Mouse (Mus musculus) thymus, postnatal 36 days (tissue): ENCODE data around the gene Cyp2e1.
A peak's percentile ranks its signal among the peaks of the same experiment; 100 is the strongest.
"Not testable (repeated sequence)": the region's sequence is repeated elsewhere in the genome, so short reads cannot be mapped to it uniquely, and the experiment has no call there.

Experiments used
- DNase-seq, 2 experiments: peaks; one replicate each; pipeline ENCODE4 v3.0.0; 2022; ENCODE audit warnings: mixed read lengths in 2 of 2

The Cyp2e1 gene

DNA sequence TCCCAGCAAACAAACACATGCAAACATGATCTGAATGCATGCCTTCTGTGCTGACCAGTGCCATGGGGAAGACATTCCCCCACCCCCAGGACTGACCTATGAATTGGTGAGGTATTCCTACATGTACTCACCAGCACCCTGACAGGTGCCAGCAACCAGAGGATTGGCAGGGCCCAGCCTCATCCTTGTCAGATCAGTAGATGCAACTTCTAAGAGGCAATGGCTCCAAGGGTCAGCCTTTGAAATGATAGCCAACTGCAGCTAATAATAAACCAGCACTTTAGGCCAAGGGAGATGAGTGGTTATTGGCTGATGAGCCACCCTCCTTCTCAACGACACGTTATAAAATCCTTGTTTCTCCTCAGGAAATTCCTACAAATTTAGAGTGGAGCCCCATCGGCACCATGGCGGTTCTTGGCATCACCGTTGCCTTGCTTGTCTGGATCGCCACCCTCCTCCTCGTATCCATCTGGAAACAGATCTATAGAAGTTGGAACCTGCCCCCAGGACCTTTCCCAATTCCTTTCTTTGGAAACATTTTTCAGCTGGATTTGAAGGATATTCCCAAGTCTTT is at the start of gene Cyp2e1:
Gene Cyp2e1 (plus strand): TSS at position 293 of the 574 bp plus-strand sequence.
- DNase-seq: no peak

DNA sequence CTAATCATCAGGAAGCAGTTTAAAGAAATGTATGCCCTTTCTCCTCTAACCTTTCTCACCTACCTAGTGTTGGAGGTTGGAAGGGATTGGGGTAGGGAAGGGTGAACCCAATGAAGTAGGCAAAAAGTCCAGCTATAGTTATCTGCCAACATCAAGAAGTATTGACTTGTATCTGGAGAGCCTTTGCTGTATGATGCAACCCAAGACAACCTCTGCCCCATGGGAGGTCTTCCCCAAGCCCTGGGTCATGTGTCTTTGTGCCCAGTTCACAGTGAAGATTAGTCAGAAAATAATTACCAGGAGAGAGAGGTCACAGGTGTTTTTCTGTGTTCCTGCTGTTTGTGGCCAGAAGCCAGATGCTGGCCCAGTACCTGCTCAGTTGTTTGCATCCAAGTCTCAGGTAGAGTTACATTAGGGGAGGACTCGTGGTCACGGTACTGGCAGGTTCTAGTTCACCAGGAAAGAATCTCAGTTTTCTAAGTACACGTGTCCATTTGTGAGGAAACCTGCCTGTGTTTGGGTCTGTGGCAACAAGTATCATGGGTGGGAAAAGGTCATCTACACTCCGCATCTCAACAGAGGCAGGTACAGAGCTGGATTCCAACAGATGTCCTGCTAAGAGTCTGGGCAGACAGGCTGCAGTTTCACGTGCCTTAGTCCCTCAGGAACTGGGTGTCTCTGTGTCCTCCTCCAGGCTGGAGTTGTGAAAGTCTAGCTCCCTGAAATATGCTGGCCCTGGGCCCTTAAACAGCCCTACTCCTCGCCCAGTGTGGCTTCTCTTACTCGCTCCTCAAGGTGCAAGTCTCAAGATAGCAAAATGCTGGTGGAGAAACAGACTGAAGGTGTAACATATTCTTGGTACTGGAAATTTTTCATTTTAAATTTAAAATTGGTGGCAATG is 46.1 kb upstream of the Cyp2e1 start:
- DNase-seq: no peak

- no peak for DNase-seq
These were observed 42.4 kb upstream of the Cyp2e1 start for GRCm38 (mm10) chr7:140721095-140721494.

DNA sequence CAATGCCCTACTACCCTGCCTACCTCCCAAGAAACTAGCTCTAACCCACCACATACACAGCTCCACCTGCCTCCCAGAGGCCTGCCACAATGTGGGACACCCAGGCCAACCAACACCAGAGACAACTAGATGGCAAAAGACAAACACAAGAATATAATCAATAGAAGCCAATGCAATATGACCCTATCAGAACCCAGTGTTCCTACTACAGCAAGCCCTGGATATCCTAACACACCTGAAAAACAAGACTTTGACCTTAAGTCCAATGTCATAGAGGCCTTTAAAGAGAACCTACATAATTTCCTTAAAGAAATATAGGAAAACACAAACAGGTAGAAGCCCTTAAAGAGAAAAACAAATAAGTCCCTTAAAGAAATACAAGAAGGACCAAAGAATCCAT is 38.0 kb upstream of the Cyp2e1 start:
- DNase-seq: no peak

- no peak for DNase-seq
These were observed 30.4 kb upstream of the Cyp2e1 start for GRCm38 (mm10) chr7:140733162-140733561.

DNA sequence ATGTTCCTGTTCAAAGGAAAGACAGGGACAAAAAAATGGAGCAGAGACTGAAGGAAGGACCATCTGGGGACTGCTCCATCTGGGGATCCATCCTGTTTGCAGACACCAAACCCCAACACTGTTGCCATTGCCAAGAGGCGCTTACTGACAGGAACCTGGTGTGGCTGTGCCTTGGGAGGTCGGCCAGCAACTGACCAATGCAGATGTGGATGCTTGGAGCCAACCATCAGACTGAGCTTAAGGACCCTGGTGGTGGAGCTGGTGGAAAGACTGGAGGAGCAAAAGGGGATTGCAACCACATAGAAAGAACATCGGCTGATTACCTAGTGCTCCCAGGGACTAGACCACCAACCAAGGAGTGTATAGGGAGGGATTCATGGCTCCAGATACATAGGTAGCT is 16.1 kb upstream of the Cyp2e1 start:
- DNase-seq: no peak

- no peak for DNase-seq
These were observed 15.3 kb upstream of the Cyp2e1 start for GRCm38 (mm10) chr7:140748116-140748826.

GRCm38 (mm10) chr7:140748827-140749160 is 14.7 kb upstream of the Cyp2e1 start:
- no peak for DNase-seq

DNA sequence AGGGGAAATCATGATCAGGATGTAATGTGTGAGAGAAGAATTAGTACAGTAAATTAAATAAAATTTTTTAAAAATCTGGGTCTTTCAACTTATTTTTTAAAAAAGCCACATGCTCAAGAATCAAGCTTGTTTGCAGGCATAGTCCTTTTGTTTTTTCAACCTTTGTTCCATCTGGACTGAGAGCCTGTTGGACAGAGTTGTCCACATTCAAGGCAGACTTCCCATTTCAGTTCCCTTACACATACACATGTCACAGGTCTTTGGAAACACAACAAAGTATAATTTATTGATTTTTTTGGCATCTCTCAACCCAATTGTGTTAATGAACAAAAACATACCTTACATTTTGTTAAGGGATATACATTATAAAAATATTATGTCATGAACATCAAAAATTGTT is 9.0 kb upstream of the Cyp2e1 start:
- DNase-seq: no peak

GRCm38 (mm10) chr7:140756151-140756854 is 7.2 kb upstream of the Cyp2e1 start:
- no peak for DNase-seq

DNA sequence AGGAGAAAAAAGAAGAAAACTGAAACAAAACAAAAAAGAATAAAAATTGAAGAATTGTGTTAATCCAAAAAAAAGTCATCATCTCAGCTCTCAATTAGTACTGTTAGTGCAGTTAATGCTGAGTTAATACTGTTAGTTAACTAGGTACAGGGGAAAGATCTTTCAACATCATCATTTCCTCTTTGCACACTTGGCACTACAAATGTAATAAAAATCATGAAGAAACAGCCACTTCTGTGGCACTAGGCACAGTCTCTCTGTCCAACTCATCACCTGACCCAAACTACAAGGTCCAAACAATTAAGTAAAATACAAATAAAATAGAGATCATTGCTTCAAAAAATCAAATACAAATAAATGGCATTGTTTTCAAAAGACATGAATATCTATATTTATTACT is 2.9 kb upstream of the Cyp2e1 start:
- no peak for DNase-seq

DNA sequence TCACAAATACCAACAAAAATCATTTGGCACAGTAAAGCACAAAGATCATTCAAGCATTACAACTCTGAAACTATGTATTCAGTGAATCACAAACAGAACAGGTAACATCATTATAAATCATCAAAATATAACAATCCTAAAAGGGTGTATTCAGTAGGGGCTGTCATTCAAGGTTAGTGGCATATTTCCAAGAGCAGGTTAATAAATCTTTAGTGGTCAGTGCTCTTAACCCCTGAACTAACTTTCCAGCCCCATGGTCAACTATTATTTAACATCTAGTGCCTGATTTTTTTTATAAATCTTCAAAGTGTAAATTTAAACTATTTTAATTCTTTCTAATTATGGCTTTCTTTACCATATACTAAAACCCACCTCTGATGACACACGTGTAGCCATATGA is 1.9 kb downstream of the Cyp2e1 start:
- not testable (repeated sequence) for DNase-seq

DNA sequence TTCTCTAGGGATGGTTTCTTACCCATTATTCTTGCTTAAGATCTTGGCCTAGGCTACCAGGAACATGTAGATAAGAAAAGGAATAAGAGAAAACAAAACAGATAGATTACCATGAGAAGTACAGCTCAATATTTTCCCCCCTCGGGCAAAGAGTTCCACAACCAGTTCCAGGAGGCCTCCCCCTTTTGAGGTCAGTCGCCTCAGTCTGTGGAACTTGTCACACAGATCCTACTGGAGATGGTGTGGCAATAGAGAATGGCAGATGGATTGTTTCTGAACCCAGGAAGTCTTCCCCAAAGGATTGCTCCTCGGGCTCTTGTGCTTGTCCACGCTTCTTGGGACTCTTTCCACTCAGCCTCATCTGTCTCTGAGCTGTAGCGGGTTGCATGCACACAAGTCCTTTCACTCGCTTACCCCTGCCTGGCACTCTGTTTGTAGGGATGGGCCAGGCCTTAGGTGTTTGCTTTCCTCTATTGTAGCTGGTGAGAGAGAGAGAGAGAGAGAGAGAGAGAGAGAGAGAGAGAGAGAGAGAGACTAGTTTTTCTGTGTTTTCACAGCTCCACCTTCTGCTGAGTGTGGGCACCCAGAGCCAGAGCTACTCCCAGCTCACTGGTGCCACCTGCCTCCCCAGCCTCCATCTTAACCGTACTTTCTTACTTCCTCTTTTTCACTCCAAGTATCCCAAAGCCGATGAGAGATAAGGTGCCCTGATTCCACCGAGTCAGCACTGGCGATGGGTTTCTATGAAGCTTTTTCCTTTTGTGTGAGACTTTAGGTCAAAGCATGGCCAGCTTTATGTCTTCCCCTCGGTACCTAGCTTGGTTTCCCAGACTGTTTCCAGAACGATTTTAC is 2.6 kb downstream of the Cyp2e1 start:
- DNase-seq: peak in 1 of 2 experiments; percentile 9

DNA sequence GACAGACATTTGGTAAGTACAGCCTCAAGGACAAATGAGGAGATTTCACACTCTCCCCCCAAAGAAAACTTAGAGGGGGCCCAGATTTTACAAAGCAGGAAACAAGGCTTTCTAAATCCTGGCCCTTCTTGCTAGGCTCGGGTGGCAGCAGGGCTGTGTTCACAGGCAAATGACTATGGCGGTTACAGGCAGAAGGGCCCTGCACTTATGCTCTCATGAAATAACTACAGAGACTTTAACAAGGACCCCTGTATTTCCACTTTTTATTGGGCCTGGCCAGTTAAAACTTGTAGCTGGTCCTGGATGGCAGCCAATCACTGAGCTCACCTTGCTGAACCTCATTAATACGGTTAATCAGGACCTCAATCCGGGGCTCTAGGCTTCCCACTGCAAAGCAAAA is 17.0 kb downstream of the Cyp2e1 start:
- DNase-seq: no peak

DNA sequence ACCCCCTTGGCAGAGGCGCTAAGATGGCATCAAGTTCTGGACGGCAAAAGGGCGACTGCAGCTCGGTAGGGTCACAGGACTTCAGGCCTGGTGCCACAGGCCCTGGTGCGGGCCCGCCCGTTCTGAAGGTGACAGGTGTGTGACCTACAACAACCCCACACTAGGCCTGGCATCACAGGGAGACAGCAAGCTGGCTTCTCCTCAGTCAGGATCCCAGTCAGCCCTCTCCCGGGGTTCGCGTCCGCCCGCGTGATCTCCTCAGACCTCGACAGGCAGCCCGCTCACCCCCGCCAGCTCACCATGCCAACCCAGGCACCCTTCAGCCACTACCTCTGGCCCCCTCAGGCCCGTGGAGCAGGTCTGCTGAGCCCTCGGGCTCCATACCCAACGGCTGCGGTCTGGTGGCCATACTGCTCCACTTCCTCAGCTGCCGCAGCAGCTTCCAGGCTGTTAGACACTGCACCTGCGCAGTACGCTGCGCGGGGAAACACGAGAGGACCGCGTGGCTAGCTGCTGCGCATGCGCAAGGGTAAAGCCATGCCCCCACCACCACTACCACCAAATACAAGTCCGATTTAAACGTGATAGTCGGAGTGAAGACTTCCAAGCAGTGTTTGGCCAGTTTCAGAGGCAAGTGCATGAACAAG is 24.0 kb downstream of the Cyp2e1 start, which contains the start of gene Syce1:
Gene Syce1 (minus strand): TSS at position 447 of the 647 bp plus-strand sequence.
- DNase-seq: no peak

DNA sequence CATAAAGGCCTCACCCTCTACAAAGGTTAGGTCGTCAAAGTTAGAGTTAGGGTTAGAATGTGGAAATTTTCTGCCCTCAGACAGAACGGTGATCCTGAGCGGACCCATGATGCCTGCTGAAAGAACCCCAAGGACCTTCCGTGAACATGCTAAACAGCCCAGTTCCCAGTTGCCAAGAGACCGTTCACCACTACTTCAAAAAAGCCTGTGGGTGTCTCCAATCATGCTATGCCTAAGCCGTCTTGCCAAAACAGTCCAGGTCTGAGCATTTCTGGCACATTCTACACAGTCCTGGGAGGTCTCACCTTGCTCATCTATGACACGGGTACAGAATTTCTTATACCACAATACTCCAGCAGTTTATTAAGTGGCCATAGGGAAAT is 24.5 kb downstream of the Cyp2e1 start:
- no peak for DNase-seq

- DNase-seq: no peak
These were observed 30.0 kb downstream of the Cyp2e1 start for GRCm38 (mm10) chr7:140793541-140793940.

DNA sequence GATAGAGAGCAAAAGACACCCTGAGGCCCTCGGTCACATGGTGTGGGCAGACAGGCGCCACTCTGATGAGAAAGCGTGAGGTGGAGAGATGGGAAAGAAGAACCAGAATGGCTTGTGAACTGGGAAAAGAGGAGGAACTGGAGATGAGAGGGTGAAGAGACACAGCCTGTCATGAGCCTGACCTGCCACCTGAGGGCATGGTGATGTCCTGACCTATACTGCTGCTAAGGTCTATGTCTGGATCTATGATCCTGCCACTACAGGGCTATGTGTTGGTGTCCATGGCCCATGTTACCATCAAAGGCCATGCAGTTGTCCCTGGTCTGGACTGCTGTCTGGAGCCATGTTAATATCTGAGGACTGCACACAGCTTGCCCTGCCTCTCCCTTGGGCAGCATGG is 34.1 kb downstream of the Cyp2e1 start:
- DNase-seq: no peak

- DNase-seq: no peak
These were observed 34.7 kb downstream of the Cyp2e1 start for GRCm38 (mm10) chr7:140798212-140798611.

GRCm38 (mm10) chr7:140802629-140803028 is 39.1 kb downstream of the Cyp2e1 start:
- no peak for DNase-seq

GRCm38 (mm10) chr7:140805704-140806103 is 42.2 kb downstream of the Cyp2e1 start:
- DNase-seq: peak; percentile 31

DNA sequence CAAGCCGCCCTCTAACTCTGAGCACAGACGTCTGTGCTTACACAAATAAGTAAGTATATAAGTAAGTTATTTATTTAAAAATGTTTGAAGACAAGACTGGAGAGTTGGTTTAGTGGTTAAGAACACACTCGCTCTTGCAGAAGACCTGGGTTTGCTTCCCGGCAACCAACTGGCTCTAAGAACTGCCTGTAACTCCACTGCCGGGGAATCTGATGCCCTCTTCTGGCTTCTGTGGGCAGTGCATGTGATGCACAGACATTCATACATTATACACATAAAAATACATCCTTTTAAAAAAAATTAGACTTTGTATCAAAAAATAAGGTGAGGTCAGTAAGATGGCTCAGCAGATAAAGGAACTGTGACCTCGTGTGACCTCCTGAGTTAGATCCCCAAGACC is 47.0 kb downstream of the Cyp2e1 start:
- DNase-seq: no peak
